Mouse (Mus musculus): ENCODE measurements around the gene Itpkb. TPM values are rescaled to one million over a fixed set of nuclear protein-coding genes. Genes with fewer than 3 reads are reported as not detected.

Gene Itpkb
- polyA plus RNA-seq, 1 experiment: 12.4 TPM

GRCm38 (mm10) chr1:180359311-180359710 is 29.0 kb downstream of the Itpkb start:
- no peak overlapping the region for H3K4me3 ChIP-seq (ENCODE audit: low read depth, low read length)
- no peaks in the 10 kb centered on the region for H3K9me3 ChIP-seq (replicated peaks; ENCODE audit: control insufficient read depth, insufficient read depth, low read length, poor library complexity, severe bottlenecking)
- no peak overlapping the region for H3K27ac ChIP-seq (ENCODE audit: insufficient read depth, low read length)
- H3K27me3 ChIP-seq (ENCODE audit: control insufficient read depth, insufficient read depth, low read length, poor library complexity, severe bottlenecking): no peaks in the 10 kb centered on the region
- no peak overlapping the region for H3K9ac ChIP-seq (ENCODE audit: low read depth, poor library complexity, severe bottlenecking)
- no peak for TF ChIP-seq EP300 (IDR thresholded peaks at IDR 0.05; ENCODE audit: insufficient read depth, low read depth, low read length)
- no peak for TF ChIP-seq CTCF (IDR thresholded peaks at IDR 0.05; ENCODE audit: low read depth, low read length)
- TF ChIP-seq POLR2A (IDR thresholded peaks at IDR 0.05; ENCODE audit: insufficient read depth, low read length): no peak
- no peaks in the 10 kb centered on the region for H3K4me1 ChIP-seq (ENCODE audit: control insufficient read depth, insufficient read depth, low read length)
- no peaks in the 10 kb centered on the region for H3K36me3 ChIP-seq (ENCODE audit: control insufficient read depth, insufficient read depth, low read length, poor library complexity, severe bottlenecking)

GRCm38 (mm10) chr1:180362176-180362575 is 31.9 kb downstream of the Itpkb start:
- no peak overlapping the region for H3K4me3 ChIP-seq (ENCODE audit: low read depth, low read length)
- H3K9ac ChIP-seq (ENCODE audit: low read depth, poor library complexity, severe bottlenecking): no peak overlapping the region
- no peaks in the 10 kb centered on the region for H3K36me3 ChIP-seq (ENCODE audit: control insufficient read depth, insufficient read depth, low read length, poor library complexity, severe bottlenecking)
- H3K27me3 ChIP-seq (ENCODE audit: control insufficient read depth, insufficient read depth, low read length, poor library complexity, severe bottlenecking): no peaks in the 10 kb centered on the region
- H3K9me3 ChIP-seq (replicated peaks; ENCODE audit: control insufficient read depth, insufficient read depth, low read length, poor library complexity, severe bottlenecking): no peaks in the 10 kb centered on the region
- H3K27ac ChIP-seq (ENCODE audit: insufficient read depth, low read length): no peak overlapping the region
- H3K4me1 ChIP-seq (ENCODE audit: control insufficient read depth, insufficient read depth, low read length): no peaks in the 10 kb centered on the region
- no peak for TF ChIP-seq POLR2A (IDR thresholded peaks at IDR 0.05; ENCODE audit: insufficient read depth, low read length)
- no peak for TF ChIP-seq EP300 (IDR thresholded peaks at IDR 0.05; ENCODE audit: insufficient read depth, low read depth, low read length)
- no peak for TF ChIP-seq CTCF (IDR thresholded peaks at IDR 0.05; ENCODE audit: low read depth, low read length)

GRCm38 (mm10) chr1:180362844-180363243 is 32.6 kb downstream of the Itpkb start:
- no peak overlapping the region for H3K4me3 ChIP-seq (ENCODE audit: low read depth, low read length)
- no peaks in the 10 kb centered on the region for H3K36me3 ChIP-seq (ENCODE audit: control insufficient read depth, insufficient read depth, low read length, poor library complexity, severe bottlenecking)
- no peaks in the 10 kb centered on the region for H3K4me1 ChIP-seq (ENCODE audit: control insufficient read depth, insufficient read depth, low read length)
- no peak overlapping the region for H3K27ac ChIP-seq (ENCODE audit: insufficient read depth, low read length)
- H3K27me3 ChIP-seq (ENCODE audit: control insufficient read depth, insufficient read depth, low read length, poor library complexity, severe bottlenecking): no peaks in the 10 kb centered on the region
- no peak for TF ChIP-seq CTCF (IDR thresholded peaks at IDR 0.05; ENCODE audit: low read depth, low read length)
- no peak for TF ChIP-seq POLR2A (IDR thresholded peaks at IDR 0.05; ENCODE audit: insufficient read depth, low read length)
- TF ChIP-seq EP300 (IDR thresholded peaks at IDR 0.05; ENCODE audit: insufficient read depth, low read depth, low read length): no peak
- no peaks in the 10 kb centered on the region for H3K9me3 ChIP-seq (replicated peaks; ENCODE audit: control insufficient read depth, insufficient read depth, low read length, poor library complexity, severe bottlenecking)
- no peak overlapping the region for H3K9ac ChIP-seq (ENCODE audit: low read depth, poor library complexity, severe bottlenecking)

GRCm38 (mm10) chr1:180363317-180363716 is 33.0 kb downstream of the Itpkb start:
- Histone ChIP-seq H3K36me3 (ENCODE audit: control insufficient read depth, insufficient read depth, low read length, poor library complexity, severe bottlenecking) (no peaks in the 10 kb centered on the region), H3K9me3 (replicated peaks; ENCODE audit: control insufficient read depth, insufficient read depth, low read length, poor library complexity, severe bottlenecking) (no peaks in the 10 kb centered on the region), H3K27ac (ENCODE audit: insufficient read depth, low read length) (no peak overlapping the region), H3K27me3 (ENCODE audit: control insufficient read depth, insufficient read depth, low read length, poor library complexity, severe bottlenecking) (no peaks in the 10 kb centered on the region), H3K9ac (ENCODE audit: low read depth, poor library complexity, severe bottlenecking) (no peak overlapping the region), H3K4me3 (ENCODE audit: low read depth, low read length) (no peak overlapping the region), H3K4me1 (ENCODE audit: control insufficient read depth, insufficient read depth, low read length) (no peaks in the 10 kb centered on the region)
- no peak for TF ChIP-seq EP300 (IDR thresholded peaks at IDR 0.05; ENCODE audit: insufficient read depth, low read depth, low read length)
- TF ChIP-seq POLR2A (IDR thresholded peaks at IDR 0.05; ENCODE audit: insufficient read depth, low read length): no peak
- TF ChIP-seq CTCF (IDR thresholded peaks at IDR 0.05; ENCODE audit: low read depth, low read length): no peak

GRCm38 (mm10) chr1:180364005-180364404 is 33.7 kb downstream of the Itpkb start:
- no peaks in the 10 kb centered on the region for H3K4me1 ChIP-seq (ENCODE audit: control insufficient read depth, insufficient read depth, low read length)

GRCm38 (mm10) chr1:180364720-180365119 is 34.4 kb downstream of the Itpkb start:
- no peaks in the 10 kb centered on the region for H3K36me3 ChIP-seq (ENCODE audit: control insufficient read depth, insufficient read depth, low read length, poor library complexity, severe bottlenecking)
- no peak overlapping the region for H3K27ac ChIP-seq (ENCODE audit: insufficient read depth, low read length)
- H3K27me3 ChIP-seq (ENCODE audit: control insufficient read depth, insufficient read depth, low read length, poor library complexity, severe bottlenecking): no peaks in the 10 kb centered on the region
- H3K9me3 ChIP-seq (replicated peaks; ENCODE audit: control insufficient read depth, insufficient read depth, low read length, poor library complexity, severe bottlenecking): no peaks in the 10 kb centered on the region
- no peaks in the 10 kb centered on the region for H3K4me1 ChIP-seq (ENCODE audit: control insufficient read depth, insufficient read depth, low read length)
- no peak overlapping the region for H3K4me3 ChIP-seq (ENCODE audit: low read depth, low read length)
- TF ChIP-seq CTCF (IDR thresholded peaks at IDR 0.05; ENCODE audit: low read depth, low read length): no peak
- no peak for TF ChIP-seq EP300 (IDR thresholded peaks at IDR 0.05; ENCODE audit: insufficient read depth, low read depth, low read length)
- no peak for TF ChIP-seq POLR2A (IDR thresholded peaks at IDR 0.05; ENCODE audit: insufficient read depth, low read length)
- no peak overlapping the region for H3K9ac ChIP-seq (ENCODE audit: low read depth, poor library complexity, severe bottlenecking)

More at GRCm38 (mm10) chr1:180364005-180364404, 33.7 kb downstream of the Itpkb start:
- H3K4me3 ChIP-seq (ENCODE audit: low read depth, low read length): no peak overlapping the region
- no peak overlapping the region for H3K27ac ChIP-seq (ENCODE audit: insufficient read depth, low read length)
- no peaks in the 10 kb centered on the region for H3K9me3 ChIP-seq (replicated peaks; ENCODE audit: control insufficient read depth, insufficient read depth, low read length, poor library complexity, severe bottlenecking)
- no peak overlapping the region for H3K9ac ChIP-seq (ENCODE audit: low read depth, poor library complexity, severe bottlenecking)
- H3K36me3 ChIP-seq (ENCODE audit: control insufficient read depth, insufficient read depth, low read length, poor library complexity, severe bottlenecking): no peaks in the 10 kb centered on the region
- H3K27me3 ChIP-seq (ENCODE audit: control insufficient read depth, insufficient read depth, low read length, poor library complexity, severe bottlenecking): no peaks in the 10 kb centered on the region
- TF ChIP-seq CTCF (IDR thresholded peaks at IDR 0.05; ENCODE audit: low read depth, low read length) (no peak), EP300 (IDR thresholded peaks at IDR 0.05; ENCODE audit: insufficient read depth, low read depth, low read length) (no peak), POLR2A (IDR thresholded peaks at IDR 0.05; ENCODE audit: insufficient read depth, low read length) (no peak)
